Mouse (Mus musculus) gastrocnemius, postnatal 4 days (tissue): ENCODE measurements around the gene Krt33b. TPM values are rescaled to one million over a fixed set of nuclear protein-coding genes. Genes with fewer than 3 reads are reported as not detected.
A peak's percentile ranks its signal among the peaks of the same experiment; 100 is the strongest.

Experiments used
- DNase-seq, 2 experiments: peaks; one replicate each; pipeline ENCODE4 v3.0.0; 2021 to 2022; ENCODE audit warnings: low spot score in 2 of 2, mixed read lengths in 2 of 2
- long read RNA-seq, 2 experiments: library from polyadenylated mRNA; stranded (forward); transcript quantifications; one replicate each; pipeline ENCODE4 v2.0.0; 2021
- total RNA-seq, 2 experiments: library from RNA; stranded (reverse); gene quantifications; 2 replicates each; pipeline ENCODE4 v1.2.3; 2021

Krt33b gene
- under 1 TPM in 1 of 2 experiments, not detected in 1; 0.22 TPM for total RNA-seq
- long read RNA-seq, experiment 1, transcript Krt33b-201 (7 exons, 1,581 nt), result major isoform, 38 of 40 reads
- long read RNA-seq, experiment 1, partial matches to known transcripts, result 2 of 40 reads
- long read RNA-seq, experiment 1, other reads (novel, unspliced or antisense), result 0 of 40 reads
- long read RNA-seq, experiment 2, result 0 reads

GRCm38 (mm10) chr11:100029768-100030167 is at the start of gene Krt33b:
Krt33b (minus strand) TSS chr11:100029868.
- DNase-seq, result no peak

GRCm38 (mm10) chr11:100073873-100074272 is 44.2 kb upstream of the Krt33b start:
- no peak for DNase-seq

GRCm38 (mm10) chr11:100067293-100068036 is 37.8 kb upstream of the Krt33b start:
- no peak for DNase-seq

GRCm38 (mm10) chr11:100066236-100067010 is 36.8 kb upstream of the Krt33b start:
- no peak for DNase-seq

- DNase-seq, result no peak
Observed at GRCm38 (mm10) chr11:100058875-100059274, 29.2 kb upstream of the Krt33b start.

GRCm38 (mm10) chr11:100055686-100056655 is 26.3 kb upstream of the Krt33b start:
- DNase-seq, result no peak

- DNase-seq, result no peak
Observed at GRCm38 (mm10) chr11:100050451-100050850, 20.8 kb upstream of the Krt33b start, which contains the start of gene Krt31. Krt31 (minus strand) TSS chr11:100050551.

GRCm38 (mm10) chr11:100047193-100047592 is 17.5 kb upstream of the Krt33b start:
- DNase-seq, result no peak

- DNase-seq, result no peak
Observed at GRCm38 (mm10) chr11:100046303-100046866, 16.7 kb upstream of the Krt33b start.

- DNase-seq, result no peak
Observed at GRCm38 (mm10) chr11:100041454-100041853, 11.8 kb upstream of the Krt33b start, which contains the start of gene Krt34. Krt34 (minus strand) TSS chr11:100041554.

- no peak for DNase-seq
Observed at GRCm38 (mm10) chr11:100021438-100021837, 8.2 kb downstream of the Krt33b start.

- no peak for DNase-seq
Observed at GRCm38 (mm10) chr11:100019466-100019865, 10.2 kb downstream of the Krt33b start.

GRCm38 (mm10) chr11:100016112-100016511 is 13.6 kb downstream of the Krt33b start, which contains the start of gene Krt33a:
Krt33a (minus strand) TSS chr11:100016212.
- DNase-seq, result no peak

GRCm38 (mm10) chr11:100013691-100014171 is 15.9 kb downstream of the Krt33b start:
- no peak for DNase-seq

GRCm38 (mm10) chr11:100010682-100011081 is 19.0 kb downstream of the Krt33b start:
- DNase-seq, result no peak

GRCm38 (mm10) chr11:100008336-100008735 is 21.3 kb downstream of the Krt33b start:
- no peak for DNase-seq

- DNase-seq, result no peak
Observed at GRCm38 (mm10) chr11:100006624-100007023, 23.0 kb downstream of the Krt33b start.

GRCm38 (mm10) chr11:100005905-100006304 is 23.8 kb downstream of the Krt33b start:
- no peak for DNase-seq

- DNase-seq, result peak in 1 of 2 experiments; percentile 37
Observed at GRCm38 (mm10) chr11:100004846-100005245, 24.8 kb downstream of the Krt33b start.

- DNase-seq, result no peak
Observed at GRCm38 (mm10) chr11:99999091-99999490, 30.6 kb downstream of the Krt33b start.
